Mouse (Mus musculus) cerebellum, adult 11 months (tissue): Measurements from ENCODE around the gene Kbtbd8.

Source experiments
- DNase-seq: peaks from one replicate; pipeline ENCODE4 v3.0.0; 2022

Gene Kbtbd8

DNA sequence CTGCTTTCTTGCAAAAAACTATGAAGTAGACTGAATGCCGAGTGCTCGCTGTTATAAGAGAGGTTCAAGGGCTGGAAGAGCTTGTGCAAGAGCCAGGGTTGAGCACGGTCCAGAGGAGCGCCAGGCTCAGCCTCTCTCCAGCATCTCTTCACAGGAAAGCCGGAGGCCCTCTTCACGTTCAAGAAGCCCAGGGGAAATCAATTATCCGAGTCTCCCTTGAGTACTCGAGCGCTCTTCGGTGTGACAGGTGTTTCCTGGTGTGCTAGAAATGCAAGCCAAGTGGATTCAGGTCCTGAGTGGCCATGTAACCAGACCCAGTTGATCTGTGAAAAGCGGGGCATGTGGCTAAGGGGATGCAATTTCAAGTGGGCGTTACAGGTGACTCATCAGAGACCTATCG is at the start of gene Kbtbd8:
Gene Kbtbd8, plus strand, starts transcription at position 295 of the 400 bp plus-strand sequence.
- DNase-seq: peak; percentile 31

DNA sequence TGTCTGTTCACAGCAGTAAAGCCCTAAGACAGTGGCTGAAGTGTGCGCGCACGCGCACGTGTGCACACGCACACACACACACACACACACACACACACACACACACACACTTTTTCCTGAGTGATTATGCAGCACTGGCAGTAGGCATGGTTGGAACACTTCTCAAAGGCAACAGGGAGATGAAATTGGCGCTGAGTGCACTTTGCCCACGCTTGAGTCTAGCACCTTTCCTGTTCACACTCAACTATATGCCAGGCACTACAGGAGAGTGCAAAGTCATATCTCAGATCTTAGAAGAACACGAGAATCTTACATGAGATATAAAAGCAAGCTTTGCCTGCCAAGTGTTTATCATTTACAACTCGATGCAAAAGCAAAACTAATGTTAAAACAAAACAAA is 47.3 kb upstream of the Kbtbd8 start:
- DNase-seq: no peak

DNA sequence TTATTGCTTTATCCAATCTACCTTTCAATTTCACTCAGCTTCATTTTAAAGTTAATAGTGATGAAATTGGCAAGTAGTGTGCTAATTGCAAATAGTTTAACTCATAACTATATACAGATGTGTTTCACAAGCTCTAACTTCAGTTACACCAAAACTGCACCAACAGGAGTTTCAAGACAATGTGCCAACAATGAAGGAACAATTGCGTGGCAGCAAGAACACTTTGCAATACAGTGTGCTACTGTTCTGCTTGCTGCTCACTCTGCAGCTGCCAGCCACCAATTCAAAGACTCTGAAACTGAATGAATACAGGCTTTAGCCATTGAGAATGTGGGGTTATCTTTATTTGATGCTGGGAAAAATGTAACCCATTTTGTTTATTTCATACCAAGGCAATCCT is 31.8 kb upstream of the Kbtbd8 start:
- no peak for DNase-seq

DNA sequence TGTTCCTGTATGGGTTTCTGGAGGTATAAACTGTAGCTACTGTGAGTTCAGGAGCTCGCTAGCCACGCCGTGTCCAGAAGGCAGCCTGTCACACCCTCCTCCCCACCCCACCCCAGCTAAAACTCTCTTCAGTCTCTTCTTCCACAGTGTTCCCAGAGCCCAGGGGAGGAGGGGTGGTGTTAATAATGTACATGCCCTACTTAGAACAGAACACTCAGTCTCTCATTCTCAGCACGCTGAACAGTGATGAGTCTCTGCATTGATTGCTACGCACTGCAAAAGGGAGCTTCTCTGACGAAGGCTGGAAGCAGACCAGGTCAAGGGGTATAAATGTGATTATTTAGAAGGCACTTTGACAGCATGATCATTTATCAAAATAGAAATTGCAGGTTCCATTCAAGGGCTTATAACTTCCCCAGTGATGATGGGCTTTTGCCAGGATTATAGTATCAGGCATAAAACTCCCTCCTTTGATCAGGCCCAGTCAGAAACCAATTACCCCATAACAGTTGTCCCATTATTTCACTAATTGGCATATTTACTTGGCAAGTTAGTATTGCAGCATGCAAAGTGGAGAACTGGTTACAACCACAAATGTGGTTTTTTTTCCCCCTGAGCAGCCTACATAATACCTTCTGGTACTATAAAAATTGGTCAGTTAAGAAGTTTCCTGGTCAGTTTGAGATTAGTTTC is 29.7 kb upstream of the Kbtbd8 start:
- DNase-seq: no peak

DNA sequence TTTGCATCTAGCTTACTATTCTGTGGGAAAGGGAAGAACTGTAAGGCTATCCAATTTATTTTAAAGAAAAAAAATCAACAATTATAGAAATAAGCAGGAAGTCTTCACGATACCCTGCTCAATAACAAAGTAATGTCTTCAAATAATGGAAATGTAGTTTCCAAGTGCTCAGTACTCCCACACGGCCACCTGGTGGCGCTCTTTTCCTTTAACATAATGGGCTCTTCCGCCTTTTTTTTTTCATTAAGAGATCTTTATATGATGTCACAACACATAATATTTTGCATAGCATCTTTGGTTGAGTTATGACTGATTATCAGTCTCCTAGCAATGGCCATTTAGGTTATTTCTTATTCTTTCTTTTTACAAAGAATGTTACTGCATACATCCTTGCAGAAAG is 29.0 kb upstream of the Kbtbd8 start:
- no peak for DNase-seq

DNA sequence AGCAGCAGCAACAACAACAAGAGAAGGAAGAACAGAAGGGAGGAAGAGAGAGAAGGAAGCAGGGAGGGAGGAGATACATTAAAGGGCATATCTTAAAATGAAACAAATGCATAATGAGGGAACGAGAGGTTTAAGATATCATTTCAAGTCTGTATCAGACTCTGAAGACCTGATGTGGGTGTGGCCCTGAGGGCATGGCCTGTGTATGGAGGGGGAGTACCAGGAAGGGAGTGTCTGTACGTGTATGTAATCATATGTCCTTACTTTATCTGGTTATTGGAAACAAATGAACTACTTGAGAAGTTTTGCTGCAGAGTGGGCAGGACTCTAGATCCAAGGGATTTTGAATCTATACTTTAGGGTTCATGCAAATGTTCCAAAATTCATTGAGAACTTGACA is 22.3 kb upstream of the Kbtbd8 start:
- DNase-seq: no peak

DNA sequence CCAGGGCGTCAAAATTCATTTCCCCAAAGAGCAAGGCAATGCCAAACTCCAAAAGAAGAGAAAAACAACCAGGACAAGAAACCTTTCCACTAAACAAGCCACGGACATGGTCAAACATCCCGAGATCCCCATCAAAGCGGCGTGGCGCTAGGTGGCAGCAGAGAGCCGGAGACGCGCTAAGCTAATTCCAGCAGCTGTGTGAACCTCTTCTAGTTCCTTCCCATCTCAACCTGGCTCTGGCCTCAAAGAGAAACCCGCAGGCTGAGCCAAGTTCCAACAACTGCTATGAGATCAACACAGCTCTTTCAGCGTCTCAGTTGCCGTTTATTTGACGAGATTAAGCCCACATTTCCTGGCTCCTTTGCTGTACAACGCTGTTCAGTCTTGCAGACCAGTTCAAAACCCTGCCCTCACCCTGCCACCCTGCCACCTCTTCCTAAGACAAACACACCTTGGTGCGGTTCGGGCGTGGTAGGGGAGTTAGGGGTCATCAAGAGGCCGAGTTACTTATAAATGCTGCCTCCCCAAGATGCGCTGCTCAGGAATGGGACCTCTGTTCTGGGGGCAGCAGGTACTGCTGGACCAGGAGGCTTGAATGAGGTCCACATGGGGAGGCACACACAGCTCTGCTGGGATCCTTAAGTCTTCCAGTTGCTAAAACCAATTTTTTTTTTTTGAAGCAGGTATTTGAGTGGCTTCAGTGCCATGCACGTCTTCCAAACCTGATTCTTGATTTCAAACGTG is 18.5 kb upstream of the Kbtbd8 start:
- DNase-seq: peak; percentile 61

DNA sequence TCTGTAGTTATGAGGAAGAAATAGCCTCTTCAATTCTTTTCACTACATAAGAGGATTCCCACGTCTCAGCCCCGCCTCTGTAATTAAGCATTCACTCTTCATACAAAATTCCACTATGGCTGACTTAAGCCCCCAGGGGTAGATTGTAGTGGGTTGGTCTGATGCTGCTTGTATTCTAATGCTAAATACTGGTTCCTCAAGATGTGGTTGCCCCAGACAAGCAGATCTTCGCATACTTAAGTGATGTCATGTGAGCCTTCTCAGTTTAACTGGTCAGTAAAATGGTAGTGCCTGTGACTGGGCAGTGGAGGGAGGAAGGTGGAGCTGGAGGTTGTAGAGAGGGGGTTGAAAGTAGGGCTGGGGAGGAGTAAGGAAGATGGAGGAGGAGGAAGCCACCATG is 13.3 kb upstream of the Kbtbd8 start:
- DNase-seq: no peak

DNA sequence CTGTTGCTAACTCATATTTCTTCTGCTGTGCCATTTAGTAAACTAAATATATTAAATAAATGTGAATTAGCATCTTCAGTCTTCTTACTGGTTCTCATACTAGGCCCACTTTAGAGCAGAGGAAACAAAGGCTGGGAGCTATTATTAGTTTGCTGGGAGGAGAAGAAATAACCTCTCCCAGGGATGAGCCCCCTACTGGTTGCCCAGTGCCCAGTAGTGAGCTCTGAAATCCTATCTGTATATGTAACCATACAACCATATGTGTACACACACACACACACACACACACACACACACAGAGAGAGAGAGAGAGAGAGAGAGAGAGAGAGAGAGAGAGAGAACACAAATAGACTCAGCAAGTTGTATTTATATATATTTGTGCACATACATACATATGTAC is 8.6 kb upstream of the Kbtbd8 start:
- no peak for DNase-seq

DNA sequence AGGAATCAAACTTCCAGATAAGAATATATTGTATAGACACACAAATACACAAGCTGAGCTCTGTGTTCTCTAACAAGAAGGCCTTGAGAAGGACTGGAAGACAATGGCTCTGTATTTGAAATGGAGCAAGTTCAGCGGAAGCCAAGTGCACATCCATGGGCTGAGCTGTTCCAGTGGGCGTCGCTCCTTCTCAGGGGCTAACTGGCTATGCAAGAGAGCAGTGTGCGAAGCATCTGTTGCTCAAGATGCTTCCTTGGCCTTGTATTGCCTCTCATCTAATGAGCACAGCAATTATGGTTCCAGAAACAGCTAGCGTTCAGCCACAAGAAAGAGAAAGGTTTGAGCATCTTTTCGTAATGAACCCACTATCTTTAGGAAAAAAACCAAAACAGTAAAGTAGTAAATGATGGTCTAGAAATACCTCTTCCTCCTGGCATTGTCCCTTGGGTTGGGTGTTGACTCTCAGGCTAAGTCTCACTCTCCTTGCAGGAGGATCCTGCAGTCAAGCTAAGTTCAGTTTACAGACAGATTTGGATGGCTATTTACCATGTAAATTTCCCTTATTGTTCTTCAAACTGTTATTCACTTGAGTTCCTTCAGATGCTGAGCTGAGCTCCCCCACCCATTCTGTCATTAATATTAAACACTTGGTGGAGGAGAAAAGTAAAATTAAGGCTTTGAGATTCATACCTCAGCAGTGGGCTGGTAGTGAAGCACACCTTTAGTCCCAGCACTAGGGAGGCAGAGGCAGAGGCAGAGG is 7.2 kb upstream of the Kbtbd8 start:
- no peak for DNase-seq

DNA sequence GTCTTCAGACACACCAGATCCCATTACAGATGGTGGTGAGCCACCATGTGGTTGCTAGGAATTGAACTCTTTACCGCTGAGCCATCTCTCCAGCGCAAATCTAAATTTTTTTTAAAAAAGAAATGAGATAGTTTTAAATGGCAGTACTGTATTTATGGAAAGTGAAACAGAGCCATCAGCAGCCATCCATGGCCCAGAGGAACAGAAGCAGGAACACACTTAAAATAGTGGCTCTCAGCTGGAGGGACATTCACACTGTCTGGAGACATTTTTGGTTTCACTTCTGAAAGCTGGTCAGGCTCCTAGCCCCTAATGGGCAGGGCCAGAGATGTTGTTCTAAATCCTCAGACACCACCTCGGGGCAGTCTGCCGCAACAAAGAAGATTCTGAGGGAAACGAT is 5.0 kb upstream of the Kbtbd8 start:
- no peak for DNase-seq

DNA sequence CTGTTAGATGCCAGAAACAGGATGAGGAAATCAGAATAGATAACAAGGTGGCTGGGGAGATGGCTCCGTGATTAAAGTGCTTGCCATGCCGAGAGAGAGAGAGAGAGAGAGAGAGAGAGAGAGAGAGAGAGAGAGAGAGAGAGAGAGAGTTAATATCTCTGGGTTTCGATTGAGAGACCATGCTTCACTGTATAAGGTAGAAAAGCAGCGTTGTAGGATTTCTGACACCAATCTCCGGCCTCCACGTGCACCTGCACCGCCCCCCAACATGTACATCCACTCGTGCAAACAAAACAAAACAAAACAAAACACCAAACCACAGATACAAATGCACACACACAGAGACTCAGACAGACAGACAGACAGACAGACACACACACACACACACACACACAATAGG is 527 bp upstream of the Kbtbd8 start:
- DNase-seq: peak; percentile 3

DNA sequence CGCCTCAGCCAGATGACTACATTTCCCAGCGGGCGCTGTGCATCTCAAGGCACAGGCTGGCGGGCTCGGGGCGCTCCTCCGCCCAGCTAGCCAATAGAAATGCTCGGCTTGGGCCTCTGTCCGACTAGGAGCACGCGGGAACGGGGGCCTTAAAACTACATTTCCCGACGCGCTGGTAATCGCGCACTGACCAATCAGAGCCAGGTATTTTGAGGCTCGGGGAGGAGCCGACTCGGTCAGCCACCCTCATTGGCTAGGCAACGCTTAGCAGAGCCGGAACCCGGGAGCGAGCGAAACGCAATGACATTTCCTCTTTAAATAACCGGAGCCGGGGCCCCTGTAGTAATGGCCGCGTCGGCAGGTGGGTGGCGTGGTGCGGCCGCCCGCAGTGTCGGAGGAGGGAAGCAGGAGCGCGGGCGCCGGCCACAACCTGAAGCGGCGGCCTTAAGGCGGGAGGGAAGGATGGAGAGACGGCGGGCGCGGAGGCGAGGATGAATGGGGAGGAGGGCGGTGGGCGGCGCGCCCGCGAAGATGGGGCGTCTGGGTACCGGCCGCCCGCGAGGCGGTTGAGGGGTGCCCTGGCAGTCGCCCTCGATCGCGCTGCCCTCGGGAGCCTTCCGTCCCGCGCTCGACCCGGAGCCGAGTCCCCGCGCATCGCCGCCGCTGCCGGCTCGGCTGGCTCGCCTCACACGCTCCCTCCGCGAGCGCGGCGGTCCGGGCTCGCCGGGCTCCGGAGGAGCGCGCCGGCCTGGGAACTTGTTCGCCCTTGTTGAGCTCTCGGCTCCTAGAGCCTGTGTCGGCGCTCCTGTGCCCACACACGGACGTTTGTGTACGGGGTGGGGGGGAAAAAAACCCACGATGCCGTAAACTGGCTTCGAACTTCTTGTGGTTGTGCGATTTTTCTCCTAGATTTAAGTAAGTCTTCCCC is 838 bp downstream of the Kbtbd8 start:
- DNase-seq: peak; percentile 93

DNA sequence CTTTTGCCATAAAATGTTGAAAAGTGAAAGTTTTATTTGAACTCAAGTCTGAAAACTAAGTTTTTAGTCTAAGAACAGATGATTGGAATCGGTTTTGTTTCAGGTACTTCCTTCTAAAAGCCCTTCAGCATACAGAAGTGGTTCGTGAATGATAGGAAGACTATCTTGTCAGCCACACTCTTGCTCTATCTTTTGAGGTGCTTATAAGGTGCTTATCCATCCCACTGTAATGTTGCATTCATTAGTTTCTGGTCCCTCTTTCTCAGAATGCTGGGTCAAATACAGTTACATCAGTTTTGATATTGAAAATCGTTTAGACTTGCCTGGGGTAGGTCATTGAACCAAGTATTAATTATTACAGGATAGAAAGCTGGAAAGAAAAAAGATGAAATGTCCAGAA is 2.3 kb downstream of the Kbtbd8 start:
- no peak for DNase-seq

DNA sequence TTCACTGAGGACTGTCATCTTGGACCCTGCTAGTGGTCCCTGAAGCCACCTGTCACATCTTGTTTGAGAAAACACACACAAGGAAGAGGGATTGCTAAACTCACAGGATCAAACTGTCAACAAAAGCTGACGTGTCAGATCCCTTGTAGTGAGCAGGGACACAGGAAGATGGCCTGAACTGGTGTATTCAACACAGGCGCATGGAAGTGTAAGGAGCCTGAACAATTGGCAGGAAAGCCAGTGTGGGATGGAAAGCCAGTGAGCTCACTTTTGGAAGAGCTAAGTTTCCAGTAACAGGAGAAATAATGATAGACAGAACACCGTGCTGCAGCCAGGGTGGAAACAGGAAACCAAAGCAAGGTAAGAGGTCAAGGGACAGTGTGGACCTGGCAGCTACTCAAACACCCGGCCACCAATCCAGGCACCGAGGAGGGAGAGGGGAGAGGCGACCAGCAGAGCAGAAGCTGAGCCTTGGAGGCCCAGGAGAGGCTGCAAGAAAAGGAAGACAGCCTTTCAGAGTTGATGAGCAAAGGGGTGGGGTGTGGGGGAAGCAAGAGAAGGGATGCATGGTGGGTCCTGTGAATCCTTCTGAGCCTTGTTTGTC is 33.0 kb downstream of the Kbtbd8 start:
- DNase-seq: no peak

DNA sequence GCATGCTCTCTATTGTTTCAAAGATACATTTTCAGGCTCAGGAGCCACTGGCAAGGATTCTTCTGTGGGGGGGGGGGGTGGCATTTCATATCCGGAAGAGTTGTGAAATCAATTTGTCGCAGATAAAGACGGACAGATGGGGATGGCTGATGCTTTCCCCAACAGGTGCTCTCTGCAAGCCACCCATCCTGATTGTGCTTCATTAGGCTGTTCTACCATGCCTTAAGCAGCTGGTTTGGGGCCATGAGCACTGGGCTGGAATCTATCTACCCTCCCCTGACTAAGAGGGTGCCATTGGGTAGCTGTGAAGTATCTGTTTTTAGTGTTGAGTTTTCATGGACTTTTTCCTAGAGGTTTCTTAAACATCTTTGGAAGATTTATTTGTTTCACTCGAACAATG is 33.8 kb downstream of the Kbtbd8 start:
- DNase-seq: no peak

DNA sequence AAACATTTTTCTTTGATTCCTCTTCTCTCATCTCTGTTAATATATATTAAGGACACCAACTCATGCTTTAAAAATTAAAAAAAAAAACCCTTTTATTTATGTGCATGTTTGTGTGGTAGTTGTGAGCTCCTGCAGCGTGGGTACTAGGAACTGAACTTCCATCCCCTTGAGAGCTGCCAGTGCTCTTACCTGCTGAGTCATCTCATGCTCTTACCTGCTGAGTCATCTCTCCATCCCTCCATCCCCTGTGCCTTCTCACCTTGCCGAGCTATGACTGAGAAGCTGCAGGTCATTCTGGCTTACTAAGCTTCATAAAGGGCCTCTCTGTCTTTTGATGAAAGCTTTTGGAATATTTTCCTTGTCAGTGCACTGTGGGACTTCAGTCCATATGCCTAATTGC is 34.5 kb downstream of the Kbtbd8 start:
- DNase-seq: no peak

DNA sequence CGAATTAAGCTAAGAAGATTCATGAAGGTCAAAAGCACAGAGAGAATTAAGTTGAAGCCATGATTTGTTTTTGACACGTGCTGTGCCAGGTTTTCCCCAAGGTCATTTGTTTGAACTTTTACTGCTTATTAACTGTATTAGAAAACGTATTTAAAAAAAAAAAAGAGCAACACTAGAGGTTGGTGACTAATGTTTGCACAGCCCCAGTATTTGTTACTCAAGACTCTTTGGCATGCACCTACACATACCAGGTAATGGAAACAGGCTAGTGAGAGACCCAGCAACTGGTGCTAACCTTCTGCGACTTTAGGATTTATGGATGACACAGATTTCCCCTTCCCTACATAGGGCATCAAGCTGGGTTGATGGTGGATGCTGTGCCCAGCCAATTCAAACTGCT is 46.9 kb downstream of the Kbtbd8 start:
- no peak for DNase-seq

DNA sequence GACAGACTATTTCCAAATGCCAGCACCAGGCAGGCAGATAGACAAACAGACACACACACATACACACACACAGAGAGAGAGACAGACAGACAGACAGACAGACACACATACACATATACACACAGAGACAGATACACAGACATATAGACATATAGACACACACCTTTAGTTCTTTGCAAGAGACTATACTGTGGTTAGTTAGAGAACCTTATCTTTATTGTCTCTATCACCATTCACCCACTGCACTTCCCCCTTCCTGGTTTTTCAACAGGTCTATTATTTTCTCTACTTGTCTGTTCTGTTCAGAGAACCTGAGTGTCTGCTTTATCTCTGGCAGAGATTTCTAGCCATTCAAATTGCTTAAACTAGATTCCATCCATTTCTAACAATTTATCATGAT is 48.6 kb downstream of the Kbtbd8 start:
- no peak for DNase-seq

DNA sequence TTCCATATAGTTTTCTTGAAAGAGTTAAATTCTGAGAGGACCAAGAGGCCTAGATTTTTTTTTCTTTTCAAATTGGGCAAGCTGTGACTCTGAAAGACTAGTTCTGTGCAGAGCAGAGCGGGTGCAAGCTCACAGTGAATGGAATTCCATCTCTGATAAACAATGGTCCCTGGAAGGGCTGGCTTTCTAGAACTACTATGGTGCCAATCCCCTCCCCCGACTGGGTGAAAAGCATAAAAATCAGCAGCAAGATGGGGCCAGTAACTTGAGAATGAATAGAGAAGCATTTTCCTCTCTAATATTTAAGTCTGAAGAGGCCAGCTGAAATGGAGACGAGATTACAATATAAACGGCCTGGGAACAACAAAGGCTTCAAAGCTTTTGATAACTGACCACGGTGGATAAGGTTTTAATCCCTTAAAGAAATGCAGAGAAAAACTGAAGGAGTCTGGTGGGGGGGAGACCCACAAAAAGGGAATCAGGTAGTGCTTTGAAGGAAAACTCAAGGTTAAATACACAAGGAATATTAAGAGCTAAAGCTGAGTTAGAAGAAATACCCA is 50.7 kb downstream of the Kbtbd8 start:
- no peak for DNase-seq

DNA sequence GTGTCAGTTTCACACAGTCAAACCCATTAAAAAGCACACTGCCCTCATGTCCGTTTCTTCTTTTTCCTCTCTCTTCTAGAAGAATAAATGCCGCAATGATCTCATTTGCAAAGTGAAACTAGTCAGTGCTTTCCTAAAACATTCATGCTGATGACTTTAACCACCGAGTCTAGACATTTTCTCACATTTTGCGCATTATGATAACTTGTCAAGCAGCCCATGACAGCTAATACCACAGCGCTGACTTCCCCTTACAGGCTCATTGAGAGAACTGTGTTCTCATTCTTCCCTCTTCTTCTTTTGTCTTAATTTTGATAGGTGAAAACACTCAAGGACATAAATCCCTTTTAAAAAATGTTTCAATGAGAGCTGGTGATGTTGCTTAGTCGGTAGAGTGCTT is 52.4 kb downstream of the Kbtbd8 start:
- DNase-seq: no peak
